Mouse (Mus musculus) spleen, adult 12 weeks (tissue): ENCODE results near the gene Ahnak2.

Experiments used
- DNase-seq: peaks from one replicate; pipeline ENCODE4 v3.0.0; 2022; ENCODE audit warnings: low spot score

The Ahnak2 gene

GRCm38 (mm10) chr12:112796551-112797510 is 5.6 kb downstream of the Ahnak2 start:
- no peak for DNase-seq

- DNase-seq = no peak
These were observed 6.9 kb downstream of the Ahnak2 start for GRCm38 (mm10) chr12:112795466-112796104.

- no peak for DNase-seq
These were observed 7.5 kb downstream of the Ahnak2 start for GRCm38 (mm10) chr12:112794998-112795397.

- no peak for DNase-seq
These were observed 8.1 kb downstream of the Ahnak2 start for GRCm38 (mm10) chr12:112794356-112794816.

- DNase-seq = no peak
These were observed 8.7 kb downstream of the Ahnak2 start for GRCm38 (mm10) chr12:112793601-112794355.

- no peak for DNase-seq
These were observed 11.4 kb downstream of the Ahnak2 start for GRCm38 (mm10) chr12:112791026-112791425.

GRCm38 (mm10) chr12:112774481-112774880 is 28.0 kb downstream of the Ahnak2 start:
- no peak for DNase-seq

GRCm38 (mm10) chr12:112774026-112774425 is 28.4 kb downstream of the Ahnak2 start:
- no peak for DNase-seq

- no peak for DNase-seq
These were observed 29.1 kb downstream of the Ahnak2 start for GRCm38 (mm10) chr12:112773366-112773765.

GRCm38 (mm10) chr12:112772306-112772705 is 30.2 kb downstream of the Ahnak2 start:
- DNase-seq = no peak

- no peak for DNase-seq
These were observed 32.1 kb downstream of the Ahnak2 start for GRCm38 (mm10) chr12:112770396-112770795.

GRCm38 (mm10) chr12:112769751-112770150 is 32.7 kb downstream of the Ahnak2 start:
- no peak for DNase-seq

- no peak for DNase-seq
These were observed 33.4 kb downstream of the Ahnak2 start for GRCm38 (mm10) chr12:112769031-112769430.

GRCm38 (mm10) chr12:112768166-112768565 is 34.3 kb downstream of the Ahnak2 start:
- DNase-seq = no peak

GRCm38 (mm10) chr12:112767036-112767890 is 35.2 kb downstream of the Ahnak2 start:
- no peak for DNase-seq

- DNase-seq = no peak
These were observed 35.9 kb downstream of the Ahnak2 start for GRCm38 (mm10) chr12:112766586-112766985.

GRCm38 (mm10) chr12:112764991-112765390 is 37.5 kb downstream of the Ahnak2 start:
- DNase-seq = no peak

- no peak for DNase-seq
These were observed 38.3 kb downstream of the Ahnak2 start for GRCm38 (mm10) chr12:112764141-112764540.

- no peak for DNase-seq
These were observed 39.3 kb downstream of the Ahnak2 start for GRCm38 (mm10) chr12:112763176-112763575.

GRCm38 (mm10) chr12:112762018-112762417 is 40.4 kb downstream of the Ahnak2 start:
- DNase-seq = peak; percentile 21

- DNase-seq = no peak
These were observed 41.0 kb downstream of the Ahnak2 start for GRCm38 (mm10) chr12:112761411-112761810.
